Mouse (Mus musculus) lung, embryonic 15.5 days (tissue): ENCODE results near the gene Cdk13. TPM values are rescaled to one million over a fixed set of nuclear protein-coding genes. Genes with fewer than 3 reads are reported as not detected.
A peak's percentile ranks its signal among the peaks of the same experiment; 100 is the strongest.

Experiments used
- ATAC-seq: fragments of 200-750 bp; cut with Nextera tagmentation; 2 replicates; pipeline ENCODE4 v1.8.0; 2017; ENCODE audit warnings: moderate number of reproducible peaks, borderline replicate concordance; ENCODE audit not compliant: low FRiP score, low TSS enrichment; ENCODE audit errors: extremely low read depth
- H3K27ac ChIP-seq: fragments of 300-500 bp; sonication (generic); 2 replicates; pipeline ENCODE4 v1.5.1; 2015; ENCODE audit warnings: moderate library complexity, mild to moderate bottlenecking, inconsistent platforms
- H3K27me3 ChIP-seq: fragments of 300-500 bp; sonication (generic); 2 replicates; pipeline ENCODE4 v1.6.1; 2015; ENCODE audit warnings: inconsistent platforms
- H3K36me3 ChIP-seq: fragments of 300-500 bp; sonication (generic); 2 replicates; pipeline ENCODE4 v1.6.1; 2015; ENCODE audit warnings: inconsistent platforms
- H3K4me1 ChIP-seq: fragments of 300-500 bp; sonication (generic); 2 replicates; pipeline ENCODE4 v1.6.1; 2015; ENCODE audit warnings: inconsistent platforms
- H3K4me2 ChIP-seq: fragments of 300-500 bp; sonication (generic); 2 replicates; pipeline ENCODE4 v1.6.1; 2015; ENCODE audit warnings: inconsistent platforms, mild to moderate bottlenecking, moderate library complexity
- H3K4me3 ChIP-seq: fragments of 300-500 bp; sonication (generic); 2 replicates; pipeline ENCODE4 v1.5.1; 2015; ENCODE audit warnings: mild to moderate bottlenecking, inconsistent platforms
- H3K9ac ChIP-seq: fragments of 300-500 bp; sonication (generic); 2 replicates; pipeline ENCODE4 v1.6.1; 2015; ENCODE audit warnings: inconsistent platforms
- H3K9me3 ChIP-seq: fragments of 300-500 bp; sonication (generic); 2 replicates; pipeline ENCODE4 v1.6.1; 2016; ENCODE audit warnings: inconsistent platforms
- WGBS: fragments of 180-500 bp; shearing (Covaris S2); methylation state at CpG from one replicate; pipeline ENCODE4 v1.1.7; 2015; 5-methylcytosine and 5-hydroxymethylcytosine counted together
- polyA plus RNA-seq: library from polyadenylated mRNA; unstranded; fragments of >200 nt; fragmentation: Nextera tagmentation; extraction: Ambion mirVana; gene quantifications from 2 replicates; pipeline ENCODE4 v1.2.1, GENCODE M21; 2015

Cdk13 gene
- polyA plus RNA-seq, 1 experiment from 2014 or later: 15.6 TPM

DNA sequence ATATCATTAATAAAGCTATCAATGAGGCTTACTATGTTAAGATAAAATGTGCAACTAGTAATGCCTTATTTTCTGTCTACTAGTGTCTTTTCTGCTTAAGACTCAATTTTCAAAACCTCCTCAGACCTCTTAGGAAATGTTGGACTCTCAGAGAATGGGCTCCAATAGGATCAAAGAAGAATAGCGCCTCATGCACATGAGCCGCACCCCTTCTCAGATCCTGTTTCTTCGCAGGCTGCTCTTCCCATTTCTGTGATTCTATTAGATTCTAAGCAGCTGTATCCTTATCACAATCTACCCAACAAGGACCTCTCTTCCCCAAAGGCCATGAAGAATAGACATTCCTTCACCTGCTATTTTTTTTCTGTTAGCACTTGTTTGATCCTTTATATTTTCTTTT is 76.1 kb downstream of the Cdk13 start:
- no peaks in the 10 kb centered on the region for H3K9me3 ChIP-seq
- H3K4me3 ChIP-seq: no peak overlapping the region
- no peak for ATAC-seq
- no peaks in the 10 kb centered on the region for H3K4me1 ChIP-seq
- no peak overlapping the region for H3K4me2 ChIP-seq
- H3K27me3 ChIP-seq: no peaks in the 10 kb centered on the region
- H3K27ac ChIP-seq: no peak overlapping the region
- no peak overlapping the region for H3K9ac ChIP-seq
- peaks cover 11% of the 10 kb centered on the region for H3K36me3 ChIP-seq
- 91% methylated on average over 3 of the region's 3 CpGs for WGBS

DNA sequence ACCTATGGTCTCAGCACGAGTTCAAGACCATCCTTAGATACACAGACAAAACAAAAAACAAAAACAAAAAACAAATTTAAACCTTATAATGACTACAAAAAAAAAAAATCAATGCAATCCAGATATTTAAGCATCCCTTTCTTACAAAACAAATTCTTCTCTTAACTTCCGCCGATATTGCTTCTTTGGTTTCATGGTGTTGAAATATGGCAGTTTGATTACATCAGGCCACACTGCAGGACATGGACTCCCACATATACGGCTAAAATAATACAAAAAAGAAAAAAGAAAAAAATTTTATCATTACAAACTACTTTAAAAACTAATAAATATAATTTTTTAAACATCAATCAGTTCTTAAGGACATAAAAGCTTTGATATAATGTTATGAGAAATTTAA is 77.0 kb downstream of the Cdk13 start:
- Histone ChIP-seq H3K36me3 (peaks cover 11% of the 10 kb centered on the region), H3K4me1 (no peaks in the 10 kb centered on the region), H3K4me3 (no peak overlapping the region), H3K9me3 (no peaks in the 10 kb centered on the region), H3K27me3 (no peaks in the 10 kb centered on the region), H3K27ac (no peak overlapping the region), H3K4me2 (no peak overlapping the region), H3K9ac (no peak overlapping the region)
- ATAC-seq: no peak
- 86% methylated on average over 4 of the region's 4 CpGs for WGBS

DNA sequence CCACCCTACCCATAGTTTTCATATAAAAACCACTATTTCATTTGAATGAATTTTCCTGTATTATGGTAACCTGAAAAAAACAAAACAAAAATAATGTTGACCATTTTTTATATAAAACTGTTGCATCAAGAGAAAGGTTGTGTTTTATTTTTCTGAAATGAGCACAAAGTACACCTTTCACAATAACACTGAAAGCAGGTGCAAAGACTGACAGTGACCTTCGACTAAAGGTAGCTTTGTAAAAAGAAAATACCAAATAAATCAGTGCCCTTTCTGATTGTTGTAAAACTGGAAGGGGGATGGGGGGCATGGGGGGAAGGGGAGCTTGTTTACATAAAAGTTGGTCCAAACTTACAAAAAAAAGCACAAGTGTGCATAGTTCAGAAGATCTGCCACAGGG is 87.5 kb downstream of the Cdk13 start:
- H3K4me1 ChIP-seq: no peaks in the 10 kb centered on the region
- H3K9ac ChIP-seq: no peak overlapping the region
- H3K4me2 ChIP-seq: no peak overlapping the region
- H3K4me3 ChIP-seq: no peak overlapping the region
- H3K27me3 ChIP-seq: no peaks in the 10 kb centered on the region
- ATAC-seq: no peak
- H3K9me3 ChIP-seq: no peaks in the 10 kb centered on the region
- WGBS: 91% methylated on average over 1 of the region's 1 CpGs
- no peak overlapping the region for H3K27ac ChIP-seq
- H3K36me3 ChIP-seq: peaks cover 26% of the 10 kb centered on the region

DNA sequence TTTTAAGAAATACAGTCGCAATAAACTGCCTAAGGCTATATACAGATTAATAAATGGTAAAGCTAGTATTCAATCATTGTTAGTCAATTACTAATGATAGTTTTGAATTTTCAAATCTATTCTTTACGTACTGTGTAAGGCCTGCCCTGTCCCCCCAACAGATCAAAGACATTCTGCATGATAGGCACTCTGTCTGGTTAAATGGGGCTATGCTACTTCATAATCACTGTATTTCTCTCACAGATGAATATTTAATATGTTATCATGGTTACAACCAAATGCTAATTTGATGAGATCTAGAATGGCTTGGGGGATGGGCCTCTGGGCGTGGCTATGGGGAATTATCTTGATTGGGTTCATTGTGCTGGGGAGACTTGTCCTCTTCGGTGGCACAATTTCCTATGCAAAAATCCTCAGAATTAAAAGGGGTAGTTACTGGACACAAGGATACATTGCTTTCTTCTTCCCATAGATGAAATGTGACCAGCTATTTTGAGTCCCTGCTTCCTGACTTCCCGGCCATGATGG is 96.0 kb downstream of the Cdk13 start:
- H3K4me2 ChIP-seq: no peak overlapping the region
- no peak overlapping the region for H3K4me3 ChIP-seq
- no peaks in the 10 kb centered on the region for H3K4me1 ChIP-seq
- 86% methylated on average over 5 of the region's 5 CpGs for WGBS
- H3K9ac ChIP-seq: no peak overlapping the region
- H3K27me3 ChIP-seq: no peaks in the 10 kb centered on the region
- H3K27ac ChIP-seq: no peak overlapping the region
- no peak for ATAC-seq
- H3K36me3 ChIP-seq: peaks cover 3% of the 10 kb centered on the region; the same call in 1 of the 2 replicates
- H3K9me3 ChIP-seq: no peaks in the 10 kb centered on the region

DNA sequence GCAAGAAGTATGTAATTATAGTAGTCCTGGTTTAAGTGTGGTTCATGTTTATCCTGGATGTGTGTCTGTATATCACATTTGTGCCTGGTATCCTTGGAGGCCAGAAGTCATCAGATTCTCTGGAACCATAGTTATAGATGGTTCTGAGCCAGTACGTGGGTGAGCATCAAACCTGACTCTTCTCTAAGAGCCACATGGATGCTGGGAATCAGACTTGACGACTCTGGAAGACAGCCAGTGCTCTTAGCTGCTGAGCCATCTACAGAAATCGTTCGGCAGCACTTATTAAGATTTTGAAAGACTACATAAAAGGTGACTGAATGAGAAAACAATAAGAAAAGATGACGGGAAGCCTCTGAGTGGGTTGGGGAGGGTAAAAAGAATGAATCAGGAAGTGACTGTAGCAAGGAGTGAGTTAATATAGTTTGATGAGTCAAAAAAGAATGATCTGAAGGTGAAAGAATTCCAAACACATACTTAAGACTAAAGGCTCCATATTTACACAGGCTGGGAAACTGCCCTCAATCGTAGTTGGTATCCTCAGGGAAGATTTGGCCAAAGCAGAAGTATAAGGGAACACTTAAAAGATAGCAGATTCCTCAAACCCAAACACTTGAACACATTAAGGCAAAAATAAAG is 99.6 kb downstream of the Cdk13 start:
- H3K27ac ChIP-seq: no peak overlapping the region
- ATAC-seq: no peak
- no peak overlapping the region for H3K4me3 ChIP-seq
- no peaks in the 10 kb centered on the region for H3K27me3 ChIP-seq
- H3K4me2 ChIP-seq: no peak overlapping the region
- no peaks in the 10 kb centered on the region for H3K9me3 ChIP-seq
- no peaks in the 10 kb centered on the region for H3K36me3 ChIP-seq
- WGBS: 56% methylated on average over 6 of the region's 6 CpGs
- no peak overlapping the region for H3K9ac ChIP-seq
- H3K4me1 ChIP-seq: no peaks in the 10 kb centered on the region

DNA sequence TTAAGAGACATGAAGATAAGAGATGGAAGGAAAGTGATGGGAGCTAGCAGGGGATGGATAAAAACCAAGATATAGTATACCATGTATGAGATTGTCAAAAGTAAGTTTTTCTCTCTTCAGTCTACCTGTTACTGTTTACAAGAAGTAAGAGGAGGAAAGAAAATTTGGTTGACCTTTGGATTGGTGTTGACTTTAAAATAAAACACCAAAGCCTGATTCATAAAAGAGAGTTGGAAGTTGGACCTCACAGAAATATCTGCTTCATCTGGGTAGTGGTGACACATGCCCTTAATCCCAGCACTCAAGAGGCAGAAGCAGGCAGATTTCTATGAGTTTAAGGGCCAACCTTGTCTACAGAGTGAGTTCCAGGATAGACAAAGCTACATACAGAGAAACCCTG is 102.6 kb downstream of the Cdk13 start:
- Histone ChIP-seq H3K4me1 (no peaks in the 10 kb centered on the region), H3K9me3 (no peaks in the 10 kb centered on the region), H3K4me3 (no peak overlapping the region), H3K36me3 (no peaks in the 10 kb centered on the region), H3K27me3 (no peaks in the 10 kb centered on the region), H3K4me2 (no peak overlapping the region), H3K9ac (no peak overlapping the region), H3K27ac (no peak overlapping the region)
- no peak for ATAC-seq

DNA sequence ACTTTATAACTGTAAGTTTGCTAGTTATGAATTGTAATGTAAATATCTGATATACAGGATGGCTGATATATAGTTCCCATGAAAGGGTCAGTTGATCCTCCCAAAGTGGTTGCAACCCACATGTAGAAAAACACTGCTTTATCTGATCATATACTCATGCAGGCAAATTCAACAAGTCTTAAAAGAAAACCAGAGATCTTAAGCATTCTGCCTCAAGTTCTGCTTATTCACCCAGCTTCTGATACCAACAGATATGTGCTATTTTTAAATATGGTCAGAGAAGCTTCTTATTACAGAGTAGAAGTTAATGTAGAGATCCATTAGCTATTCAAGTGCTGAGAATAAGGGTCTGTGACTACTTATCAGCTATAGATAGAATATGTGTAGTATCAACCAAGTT is 103.6 kb downstream of the Cdk13 start:
- ATAC-seq: no peak

DNA sequence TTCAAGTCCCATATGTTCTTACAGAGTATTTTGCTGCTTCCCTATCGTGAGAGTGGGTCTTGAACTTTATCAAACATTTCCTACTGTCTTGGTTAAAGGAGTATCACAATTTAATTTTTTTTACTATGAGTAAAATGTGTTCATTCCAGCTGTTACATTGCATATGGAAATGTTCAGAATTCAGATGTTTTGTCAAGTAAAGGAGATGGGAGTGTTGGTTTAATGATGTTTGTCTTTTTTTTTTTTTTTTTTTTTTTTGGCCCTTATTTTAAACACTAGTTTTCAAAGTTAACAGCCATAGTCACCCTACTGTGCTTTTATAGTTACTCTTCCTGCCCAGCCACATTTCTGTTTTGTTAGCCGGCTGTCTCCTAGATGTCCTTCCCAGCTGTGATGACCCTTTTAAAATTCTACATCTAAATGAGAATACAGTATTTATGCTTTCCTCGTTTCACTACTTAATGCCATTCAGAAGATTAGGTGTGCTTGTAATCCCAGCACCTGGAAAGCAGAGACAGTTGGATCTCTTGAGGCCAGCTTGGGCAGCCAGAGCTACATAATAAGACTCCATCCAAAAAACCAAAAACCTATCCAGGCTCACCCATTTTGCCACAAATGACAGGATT is 104.7 kb downstream of the Cdk13 start:
- H3K9ac ChIP-seq: no peak overlapping the region
- H3K4me3 ChIP-seq: no peak overlapping the region
- H3K4me2 ChIP-seq: no peak overlapping the region
- no peak overlapping the region for H3K27ac ChIP-seq
- no peaks in the 10 kb centered on the region for H3K27me3 ChIP-seq
- no peak for ATAC-seq
- H3K4me1 ChIP-seq: 0 out of 2 replicates have a peak, but pooled peaks cover 3% of the 10 kb centered on the region
- 83% methylated on average over 3 of the region's 3 CpGs for whole genome bisulfite sequencing
- H3K9me3 ChIP-seq: no peaks in the 10 kb centered on the region
- H3K36me3 ChIP-seq: no peaks in the 10 kb centered on the region

More for the DNA sequence above, 103.6 kb downstream of the Cdk13 start:
- Histone ChIP-seq H3K4me1 (0 out of 2 replicates have a peak, but pooled peaks cover 3% of the 10 kb centered on the region), H3K4me3 (no peak overlapping the region), H3K27me3 (no peaks in the 10 kb centered on the region), H3K4me2 (no peak overlapping the region), H3K9ac (no peak overlapping the region), H3K27ac (no peak overlapping the region), H3K36me3 (no peaks in the 10 kb centered on the region), H3K9me3 (no peaks in the 10 kb centered on the region)

DNA sequence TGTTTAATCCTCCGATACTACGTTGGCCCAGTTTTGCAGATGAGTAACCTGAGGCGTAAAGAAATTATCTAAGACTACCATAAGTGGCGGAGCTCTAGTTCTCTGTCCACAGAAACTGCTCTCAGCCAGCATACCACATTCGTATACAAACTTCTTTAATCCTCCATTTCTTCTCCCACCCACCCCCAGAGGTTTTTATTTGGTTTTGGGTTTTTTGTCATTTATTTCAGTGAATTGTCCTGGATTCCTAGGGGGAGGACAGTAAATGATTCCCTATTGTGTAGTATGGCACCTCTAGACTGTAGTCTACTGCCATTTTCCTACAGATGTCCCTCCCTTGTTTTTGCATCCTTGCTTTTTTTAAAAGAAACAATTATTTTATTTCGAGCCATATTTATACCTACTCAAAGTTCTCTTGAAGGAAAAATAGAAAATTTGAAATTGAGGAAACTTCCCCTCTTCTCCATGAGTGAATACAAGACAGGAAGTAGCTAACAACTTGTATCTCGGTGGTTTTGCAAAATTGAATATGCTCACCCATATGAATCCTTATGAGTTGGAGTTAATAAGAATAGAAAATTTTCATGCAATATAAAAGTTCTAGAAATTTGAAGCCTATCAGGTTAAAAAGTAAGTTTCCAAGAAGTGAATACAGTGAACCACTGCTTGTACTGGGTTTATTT is 108.9 kb downstream of the Cdk13 start:
- H3K4me2 ChIP-seq: peak overlapping the region; percentile 61
- no peaks in the 10 kb centered on the region for H3K36me3 ChIP-seq
- H3K4me3 ChIP-seq: peak overlapping the region; percentile 77
- no peaks in the 10 kb centered on the region for H3K27me3 ChIP-seq
- ATAC-seq: no peak
- peak overlapping the region; percentile 83 for H3K9ac ChIP-seq
- H3K4me1 ChIP-seq: peaks cover 7% of the 10 kb centered on the region; the same call in 1 of the 2 replicates
- peak overlapping the region; percentile 84; the same call in 1 of the 2 replicates for H3K27ac ChIP-seq
- WGBS: 5% methylated on average over 7 of the region's 7 CpGs
- no peaks in the 10 kb centered on the region for H3K9me3 ChIP-seq

DNA sequence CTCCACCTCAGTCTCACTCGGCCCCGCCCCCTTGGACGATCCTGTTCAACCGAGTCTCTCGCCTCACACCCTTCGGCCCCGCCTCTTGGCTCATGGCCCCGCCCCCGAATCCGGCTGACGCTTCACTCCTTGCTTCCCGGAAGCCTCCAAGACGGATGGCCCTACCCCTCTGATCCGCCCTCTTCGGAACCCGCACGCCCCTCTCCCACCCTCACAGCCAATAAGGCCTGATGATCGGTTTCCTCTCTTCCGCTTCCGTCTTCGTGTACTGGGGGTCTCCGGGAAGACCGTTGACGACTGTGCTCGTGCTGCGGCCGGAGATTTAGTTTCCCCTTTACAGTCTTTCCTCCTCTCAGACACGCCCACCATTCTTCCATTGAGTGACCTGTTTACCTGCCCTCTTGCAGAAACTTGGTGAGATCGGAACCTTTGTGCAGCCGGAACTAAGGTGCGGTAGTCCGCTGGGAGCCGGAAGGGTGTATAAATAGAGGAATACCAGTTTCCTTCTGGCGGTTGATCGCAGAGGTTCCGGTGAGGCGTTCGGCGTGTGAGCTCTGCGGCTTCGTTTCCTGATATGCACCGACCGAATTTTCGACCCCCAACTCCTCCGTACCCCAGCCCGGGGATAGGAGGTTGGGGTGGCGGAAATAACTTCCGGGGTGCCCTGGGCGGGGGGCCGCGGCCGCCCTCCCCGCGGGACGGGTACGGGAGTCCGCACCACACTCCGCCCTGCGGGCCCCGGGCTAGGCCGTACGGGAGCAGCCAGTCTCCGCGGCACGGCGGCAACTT is 109.8 kb downstream of the Cdk13 start, which contains the start of the genes Mplkip and Sugct:
Gene Mplkip (plus strand): TSS at position 282 of the 789 bp plus-strand sequence.
Gene Sugct (minus strand): TSS at position 643 of the 789 bp plus-strand sequence.
- Histone ChIP-seq H3K36me3 (no peaks in the 10 kb centered on the region), H3K9me3 (no peaks in the 10 kb centered on the region), H3K4me2 (peak within 1 kb of the TSS; percentile 67), H3K4me1 (peaks cover 9% of the 10 kb centered on the region), H3K9ac (peak within 1 kb of the TSS; percentile 83), H3K27ac (peak within 1 kb of the TSS; percentile 88), H3K27me3 (no peaks in the 10 kb centered on the region), H3K4me3 (peak within 1 kb of the TSS; percentile 77)
- peak; percentile 99 for ATAC-seq
- under 1% methylated on average over 66 of the region's 66 CpGs for WGBS

DNA sequence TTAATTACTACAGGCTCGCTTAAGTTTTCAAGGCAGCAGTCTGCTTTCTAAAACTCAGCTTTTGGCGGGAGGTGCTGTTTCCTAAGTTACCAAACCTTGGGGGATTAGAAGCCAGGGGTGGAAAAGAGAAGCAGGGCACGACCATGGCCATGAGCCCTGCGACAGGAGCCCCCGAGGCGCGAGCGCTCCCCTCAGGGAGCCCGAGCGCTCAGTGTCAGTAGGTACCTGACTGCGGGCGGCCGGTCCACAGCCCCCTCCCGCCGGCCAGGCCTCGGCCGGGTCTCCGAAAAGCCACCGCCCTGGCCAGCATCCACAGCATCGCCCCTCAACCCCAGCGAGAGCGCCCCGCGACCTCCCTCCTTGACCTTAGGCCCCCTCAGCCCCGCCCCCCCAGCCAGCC is 110.5 kb downstream of the Cdk13 start:
- under 1% methylated on average over 24 of the region's 25 CpGs for WGBS
- peak; percentile 71 for ATAC-seq
- peak overlapping the region; percentile 67 for H3K4me2 ChIP-seq
- H3K27ac ChIP-seq: peak overlapping the region; percentile 88
- H3K9me3 ChIP-seq: no peaks in the 10 kb centered on the region
- peak overlapping the region; percentile 77 for H3K4me3 ChIP-seq
- peaks cover 12% of the 10 kb centered on the region for H3K4me1 ChIP-seq
- H3K27me3 ChIP-seq: no peaks in the 10 kb centered on the region
- peak overlapping the region; percentile 67 for H3K9ac ChIP-seq
- H3K36me3 ChIP-seq: no peaks in the 10 kb centered on the region
